8 mouse cellular contexts compared by ENCODE assay signal in genomic region chr17:7577227-7577626, GRCm38 (mm10).
A peak's percentile ranks its signal among the peaks of the same experiment; 100 is the strongest.
DNase-seq lines count a peak whose midpoint lies in the region; ATAC-seq and TF ChIP-seq lines count a peak whose summit lies in the region.

No protein-coding gene starts in this region.

- H3K9me3 ChIP-seq in forebrain, embryonic 14.5 days (replicated peaks; ENCODE audit: control insufficient read depth, low read length) = no peaks in the 10 kb centered on the region
- no peaks in the 10 kb centered on the region for H3K9me3 ChIP-seq in forebrain, embryonic 12.5 days
- no peaks in the 10 kb centered on the region for H3K9me3 ChIP-seq in intestine, embryonic 15.5 days
- H3K9me3 ChIP-seq in forebrain, embryonic 11.5 days (ENCODE audit: control insufficient read depth, low read length) = no peaks in the 10 kb centered on the region

- no peaks in the 10 kb centered on the region for H3K36me3 ChIP-seq in forebrain, embryonic 14.5 days (ENCODE audit: control insufficient read depth, insufficient read depth, low read length)
- no peaks in the 10 kb centered on the region for H3K36me3 ChIP-seq in forebrain, embryonic 12.5 days (replicated peaks)
- H3K36me3 ChIP-seq in intestine, embryonic 15.5 days = no peaks in the 10 kb centered on the region
- no peaks in the 10 kb centered on the region for H3K36me3 ChIP-seq in forebrain, embryonic 11.5 days (ENCODE audit: control insufficient read depth, insufficient read depth, low read length)

- TF ChIP-seq CTCF in embryonic fibroblast, embryonic 13.5 days (IDR thresholded peaks at IDR 0.05; ENCODE audit: borderline replicate concordance, insufficient read depth, low read length) = no peak

- TF ChIP-seq POLR2A in embryonic fibroblast, embryonic 13.5 days (IDR thresholded peaks at IDR 0.05; ENCODE audit: low read depth, low read length) = no peak

- H3K9ac ChIP-seq in forebrain, embryonic 14.5 days (ENCODE audit: low read length) = no peak overlapping the region
- no peak overlapping the region for H3K9ac ChIP-seq in forebrain, embryonic 12.5 days
- H3K9ac ChIP-seq in intestine, embryonic 15.5 days = no peak overlapping the region
- no peak overlapping the region for H3K9ac ChIP-seq in forebrain, embryonic 11.5 days (ENCODE audit: low read length)

- ATAC-seq in forebrain, embryonic 14.5 days = no peak
- no peak for ATAC-seq in forebrain, embryonic 12.5 days (ENCODE audit: low FRiP score)
- ATAC-seq in intestine, embryonic 15.5 days = peak; percentile 84
- ATAC-seq in forebrain, embryonic 11.5 days (replicated peaks; ENCODE audit: low FRiP score) = no peak

- no peaks in the 10 kb centered on the region for H3K27me3 ChIP-seq in forebrain, embryonic 14.5 days (replicated peaks; ENCODE audit: control insufficient read depth, insufficient read depth, low read length)
- H3K27me3 ChIP-seq in forebrain, embryonic 12.5 days = no peaks in the 10 kb centered on the region
- no peaks in the 10 kb centered on the region for H3K27me3 ChIP-seq in intestine, embryonic 15.5 days (replicated peaks)
- H3K27me3 ChIP-seq in forebrain, embryonic 11.5 days (ENCODE audit: control insufficient read depth, insufficient read depth, low read length) = no peaks in the 10 kb centered on the region

- DNase-seq in forebrain, embryonic 14.5 days (ENCODE audit: low spot score) = peak; percentile 41
- DNase-seq in 3T3-L1 (ENCODE audit: low read depth, low spot score) = peak; percentile 97
- DNase-seq in lung, postnatal 4 days = peak; percentile 75 to 81
- no peak for DNase-seq in forebrain, embryonic 11.5 days (ENCODE audit: low spot score)
- no peak for DNase-seq in B cell, adult 2 months

- H3K4me3 ChIP-seq in forebrain, embryonic 14.5 days (ENCODE audit: low read depth, low read length) = no peak overlapping the region
- no peak overlapping the region for H3K4me3 ChIP-seq in forebrain, embryonic 12.5 days (replicated peaks)
- no peak overlapping the region for H3K4me3 ChIP-seq in embryonic fibroblast, embryonic 13.5 days (ENCODE audit: insufficient read depth, low read length)
- no peak overlapping the region for H3K4me3 ChIP-seq in intestine, embryonic 15.5 days (replicated peaks)
- no peak overlapping the region for H3K4me3 ChIP-seq in forebrain, embryonic 11.5 days (ENCODE audit: low read depth, low read length)

- H3K4me2 ChIP-seq in forebrain, embryonic 14.5 days (ENCODE audit: low read length) = no peak overlapping the region
- no peak overlapping the region for H3K4me2 ChIP-seq in forebrain, embryonic 12.5 days
- H3K4me2 ChIP-seq in intestine, embryonic 15.5 days (replicated peaks) = no peak overlapping the region
- H3K4me2 ChIP-seq in forebrain, embryonic 11.5 days (ENCODE audit: low read depth, low read length, severe bottlenecking) = no peak overlapping the region

- 67% methylated on average over 4 of the region's 4 CpGs for WGBS in forebrain, embryonic 14.5 days
- 82% methylated on average over 4 of the region's 4 CpGs for WGBS in forebrain, embryonic 12.5 days
- WGBS in intestine, embryonic 15.5 days = 42% methylated on average over 4 of the region's 4 CpGs
- WGBS in forebrain, embryonic 11.5 days = 84% methylated on average over 4 of the region's 4 CpGs

- H3K27ac ChIP-seq in forebrain, embryonic 14.5 days (ENCODE audit: low read depth, low read length) = no peak overlapping the region
- no peak overlapping the region for H3K27ac ChIP-seq in forebrain, embryonic 12.5 days
- peak overlapping the region; percentile 35; the same call in 1 of the 2 replicates for H3K27ac ChIP-seq in embryonic fibroblast, embryonic 13.5 days (ENCODE audit: insufficient read depth, low read length)
- peak overlapping the region; percentile 58 for H3K27ac ChIP-seq in intestine, embryonic 15.5 days
- H3K27ac ChIP-seq in forebrain, embryonic 11.5 days (ENCODE audit: low read depth, low read length) = no peak overlapping the region

- no peaks in the 10 kb centered on the region for H3K4me1 ChIP-seq in forebrain, embryonic 14.5 days (ENCODE audit: control insufficient read depth, insufficient read depth, low read length)
- H3K4me1 ChIP-seq in forebrain, embryonic 12.5 days = no peaks in the 10 kb centered on the region
- peaks cover 9% of the 10 kb centered on the region; the same call in 1 of the 2 replicates for H3K4me1 ChIP-seq in embryonic fibroblast, embryonic 13.5 days (ENCODE audit: control insufficient read depth, insufficient read depth, low read length)
- H3K4me1 ChIP-seq in intestine, embryonic 15.5 days (replicated peaks) = 0 out of 2 replicates have a peak, but pooled peaks cover 12% of the 10 kb centered on the region
- H3K4me1 ChIP-seq in forebrain, embryonic 11.5 days (replicated peaks; ENCODE audit: control insufficient read depth, insufficient read depth, low read length) = no peaks in the 10 kb centered on the region

Comparison
In these comparisons a context has a peak if more than half of its experiments do, and no peak if none do; other contexts are left out.
1. DNase-seq: peak in forebrain, embryonic 14.5 days (single experiment), 3T3-L1 (single experiment) and lung, postnatal 4 days (2 of 2); none in forebrain, embryonic 11.5 days (single experiment) and B cell, adult 2 months (0 of 2).
2. H3K27ac ChIP-seq: peak in embryonic fibroblast, embryonic 13.5 days (single experiment) and intestine, embryonic 15.5 days (single experiment); none in forebrain, embryonic 14.5 days (single experiment), forebrain, embryonic 12.5 days (single experiment) and forebrain, embryonic 11.5 days (single experiment).